Comparison of ENCODE assay signal across 20 mouse cellular contexts in genomic region chr1:110078471-110078870, GRCm38 (mm10).
DNase-seq lines count a peak whose midpoint lies in the region.
"Had no signal": no experiment of that assay in that cellular context is flagged by ENCODE, and none has a peak within 500 bp of the region (broad histone marks: within the 10 kb centered on the region; RNA-seq: fewer than 3 reads in every experiment).

No protein-coding gene starts in this region.

- DNase-seq in frontal cortex, adult 2 months (ENCODE audit: extremely low spot score in 1 of 2, low spot score in 1 of 2): peak; percentile 27 to 41
- no peak for DNase-seq in frontal cortex, postnatal 14 days (ENCODE audit: low spot score in 2 of 2)
- DNase-seq in left cerebral cortex, adult 18-20 months (ENCODE audit: low spot score in 2 of 2): peak; percentile 7 to 27
- DNase-seq in left cerebral cortex, postnatal 10 days (ENCODE audit: extremely low spot score in 1 of 2, low spot score in 2 of 2): no peak
- peak; percentile 36 for DNase-seq in right cerebral cortex, adult 18-20 months
- no peak for DNase-seq in right cerebral cortex, postnatal 10 days (ENCODE audit: low spot score in 2 of 2)
- DNase-seq in gastrocnemius, adult 8-10 months (ENCODE audit: low spot score in 2 of 2): no peak
- DNase-seq: adrenal gland, adult 2 months; adrenal gland, postnatal 14 days; cerebellum, adult 11-12 months; cerebellum, adult 8-10 months; cerebellum, postnatal 10 days; cerebellum, postnatal 36 days; embryo, embryonic 11 days; forebrain, postnatal 0 days; gastrocnemius, postnatal 10 days; gastrocnemius, postnatal 36 days; heart, adult 2 months; heart, postnatal 14 days; heart, postnatal 4 days had no signal

- intact Hi-C loops in left cerebral cortex, postnatal 10 days (cut with DNase I): no loop called here

Comparison
In these comparisons a context has a peak if more than half of its experiments do, and no peak if none do; other contexts are left out.
1. DNase-seq: peak in frontal cortex, adult 2 months (2 of 2), left cerebral cortex, adult 18-20 months (2 of 2) and right cerebral cortex, adult 18-20 months (single experiment); none in frontal cortex, postnatal 14 days (0 of 2), left cerebral cortex, postnatal 10 days (0 of 2), right cerebral cortex, postnatal 10 days (0 of 2) and gastrocnemius, adult 8-10 months (0 of 2).